Mouse (Mus musculus) right cerebral cortex, postnatal 10 days (tissue): ENCODE measurements around the gene Renbp.

Experiments used
- DNase-seq, 2 experiments: peaks; one replicate each; pipeline ENCODE4 v3.0.0; 2021; ENCODE audit warnings: low spot score in 2 of 2

The Renbp gene

GRCm38 (mm10) chrX:73921285-73921822, 9.3 kb downstream of the Renbp start:
- DNase-seq, result no peak

GRCm38 (mm10) chrX:73918631-73919030, 12.0 kb downstream of the Renbp start:
- no peak for DNase-seq

- no peak for DNase-seq
These were observed 13.7 kb downstream of the Renbp start for GRCm38 (mm10) chrX:73916945-73917344.

GRCm38 (mm10) chrX:73914827-73915703, 15.6 kb downstream of the Renbp start:
- peak; percentile 94 to 96 for DNase-seq

GRCm38 (mm10) chrX:73911588-73911987, 19.1 kb downstream of the Renbp start:
- no peak for DNase-seq

- peak in 1 of 2 experiments; percentile 31 for DNase-seq
These were observed 19.5 kb downstream of the Renbp start for GRCm38 (mm10) chrX:73911156-73911555.

GRCm38 (mm10) chrX:73910451-73910850, 20.2 kb downstream of the Renbp start:
- DNase-seq, result no peak

GRCm38 (mm10) chrX:73910049-73910448, 20.6 kb downstream of the Renbp start:
- no peak for DNase-seq

- DNase-seq, result no peak
These were observed 32.7 kb downstream of the Renbp start for GRCm38 (mm10) chrX:73897959-73898358.

GRCm38 (mm10) chrX:73895719-73896118, 34.9 kb downstream of the Renbp start, which contains the start of gene L1cam:
Gene L1cam, minus strand, starts transcription at chrX:73896105.
- peak in 1 of 2 experiments; percentile 39 for DNase-seq

GRCm38 (mm10) chrX:73892833-73893232, 37.8 kb downstream of the Renbp start:
- no peak for DNase-seq

GRCm38 (mm10) chrX:73891551-73892152, 39.0 kb downstream of the Renbp start, which contains the start of gene Avpr2:
Gene Avpr2, plus strand, starts transcription at chrX:73892102.
- no peak for DNase-seq

- no peak for DNase-seq
These were observed 49.2 kb downstream of the Renbp start for GRCm38 (mm10) chrX:73881463-73881862.

GRCm38 (mm10) chrX:73881036-73881427, 49.6 kb downstream of the Renbp start:
- no peak for DNase-seq

GRCm38 (mm10) chrX:73880194-73881035, 50.2 kb downstream of the Renbp start:
- DNase-seq, result peak; percentile 51 to 58

GRCm38 (mm10) chrX:73877014-73877413, 53.6 kb downstream of the Renbp start:
- no peak for DNase-seq

GRCm38 (mm10) chrX:73875881-73876280, 54.8 kb downstream of the Renbp start:
- no peak for DNase-seq
